Mouse (Mus musculus): ENCODE results near the gene E130311K13Rik. TPM values are rescaled to one million over a fixed set of nuclear protein-coding genes. Genes with fewer than 3 reads are reported as not detected.

Gene E130311K13Rik
- total and polyA plus RNA-seq, 2 experiments from 2014 or later = 10.3 to 10.9 TPM

- Histone ChIP-seq H3K9me3 (ENCODE audit: low read length) (no peaks in the 10 kb centered on the region), H3K27ac (ENCODE audit: low read depth, low read length) (peak overlapping the region; percentile 70; the same call in 1 of the 2 replicates), H3K27me3 (ENCODE audit: insufficient read depth, low read length) (no peaks in the 10 kb centered on the region), H3K4me3 (ENCODE audit: low read depth, low read length) (peak overlapping the region; percentile 73), H3K4me1 (ENCODE audit: insufficient read depth, low read length) (peaks cover 3% of the 10 kb centered on the region; the same call in 1 of the 2 replicates), H3K36me3 (ENCODE audit: insufficient read depth, low read length) (no peaks in the 10 kb centered on the region), H3K4me2 (ENCODE audit: low read depth, low read length, poor library complexity, severe bottlenecking) (peak overlapping the region; percentile 94), H3K9ac (replicated peaks; ENCODE audit: low read length, poor library complexity, severe bottlenecking) (peak overlapping the region; percentile 62)
- ATAC-seq (ENCODE audit: low FRiP score) (peak; percentile 90), DNase-seq (ENCODE audit: low spot score) (peak; percentile 93)
- WGBS = under 1% methylated on average over 41 of the region's 41 CpGs
- no peak for TF ChIP-seq CTCF (IDR thresholded peaks at IDR 0.05)
Observed at GRCm38 (mm10) chr3:63898581-63899308, 30.5 kb downstream of the E130311K13Rik start.

- DNase-seq (ENCODE audit: low spot score) = no peak
- peak overlapping the region; percentile 73; the same call in 1 of the 2 replicates for H3K4me3 ChIP-seq (ENCODE audit: low read depth, low read length)
Observed at GRCm38 (mm10) chr3:63897177-63897576, 32.1 kb downstream of the E130311K13Rik start.

DNA sequence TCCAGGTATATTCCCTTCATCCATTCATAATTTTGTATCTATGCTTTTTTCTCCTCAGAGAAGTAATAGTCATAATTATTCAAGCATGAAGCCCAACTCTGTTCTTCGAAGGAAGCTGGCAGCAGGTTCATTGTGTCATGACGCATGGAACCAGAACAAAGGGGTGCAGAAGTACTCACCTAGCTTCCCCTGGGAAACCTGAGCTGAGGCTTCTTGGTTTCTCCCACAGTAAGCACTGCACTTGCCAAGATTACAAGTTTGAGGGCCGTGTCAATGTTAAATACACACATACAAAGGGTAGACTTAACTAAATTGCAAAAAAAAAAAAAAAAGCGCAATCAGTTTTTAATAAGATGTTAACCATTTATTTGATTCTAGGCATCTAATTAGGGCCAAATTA is 33.0 kb downstream of the E130311K13Rik start:
- Histone ChIP-seq H3K9me3 (ENCODE audit: low read length) (no peaks in the 10 kb centered on the region), H3K9ac (replicated peaks; ENCODE audit: low read length, poor library complexity, severe bottlenecking) (no peak overlapping the region), H3K4me2 (ENCODE audit: low read depth, low read length, poor library complexity, severe bottlenecking) (no peak overlapping the region), H3K27me3 (ENCODE audit: insufficient read depth, low read length) (no peaks in the 10 kb centered on the region), H3K4me1 (ENCODE audit: insufficient read depth, low read length) (peaks cover 3% of the 10 kb centered on the region; the same call in 1 of the 2 replicates), H3K36me3 (ENCODE audit: insufficient read depth, low read length) (no peaks in the 10 kb centered on the region), H3K4me3 (ENCODE audit: low read depth, low read length) (no peak overlapping the region), H3K27ac (ENCODE audit: low read depth, low read length) (no peak overlapping the region)
- 44% methylated on average over 4 of the region's 4 CpGs for WGBS
- no peak for TF ChIP-seq CTCF (IDR thresholded peaks at IDR 0.05)
- DNase-seq (ENCODE audit: low spot score) (no peak), ATAC-seq (ENCODE audit: low FRiP score) (no peak)

More at GRCm38 (mm10) chr3:63897177-63897576, 32.1 kb downstream of the E130311K13Rik start:
- Histone ChIP-seq H3K4me2 (ENCODE audit: low read depth, low read length, poor library complexity, severe bottlenecking) (peak overlapping the region; percentile 9), H3K27ac (ENCODE audit: low read depth, low read length) (no peak overlapping the region), H3K9ac (replicated peaks; ENCODE audit: low read length, poor library complexity, severe bottlenecking) (no peak overlapping the region), H3K9me3 (ENCODE audit: low read length) (no peaks in the 10 kb centered on the region), H3K27me3 (ENCODE audit: insufficient read depth, low read length) (no peaks in the 10 kb centered on the region), H3K36me3 (ENCODE audit: insufficient read depth, low read length) (no peaks in the 10 kb centered on the region), H3K4me1 (ENCODE audit: insufficient read depth, low read length) (peaks cover 3% of the 10 kb centered on the region; the same call in 1 of the 2 replicates)
- WGBS = 12% methylated on average over 1 of the region's 1 CpGs
- ATAC-seq (ENCODE audit: low FRiP score) = no peak
- no peak for TF ChIP-seq CTCF (IDR thresholded peaks at IDR 0.05)

GRCm38 (mm10) chr3:63895786-63896185 is 33.5 kb downstream of the E130311K13Rik start:
- Histone ChIP-seq H3K9ac (replicated peaks; ENCODE audit: low read length, poor library complexity, severe bottlenecking) (no peak overlapping the region), H3K36me3 (ENCODE audit: insufficient read depth, low read length) (no peaks in the 10 kb centered on the region), H3K4me1 (ENCODE audit: insufficient read depth, low read length) (peaks cover 3% of the 10 kb centered on the region; the same call in 1 of the 2 replicates), H3K27me3 (ENCODE audit: insufficient read depth, low read length) (no peaks in the 10 kb centered on the region), H3K4me3 (ENCODE audit: low read depth, low read length) (no peak overlapping the region), H3K4me2 (ENCODE audit: low read depth, low read length, poor library complexity, severe bottlenecking) (no peak overlapping the region), H3K9me3 (ENCODE audit: low read length) (no peaks in the 10 kb centered on the region), H3K27ac (ENCODE audit: low read depth, low read length) (no peak overlapping the region)
- WGBS = 8% methylated on average over 2 of the region's 2 CpGs
- no peak for TF ChIP-seq CTCF (IDR thresholded peaks at IDR 0.05)
- ATAC-seq (ENCODE audit: low FRiP score) = no peak
- DNase-seq (ENCODE audit: low spot score) = no peak

DNA sequence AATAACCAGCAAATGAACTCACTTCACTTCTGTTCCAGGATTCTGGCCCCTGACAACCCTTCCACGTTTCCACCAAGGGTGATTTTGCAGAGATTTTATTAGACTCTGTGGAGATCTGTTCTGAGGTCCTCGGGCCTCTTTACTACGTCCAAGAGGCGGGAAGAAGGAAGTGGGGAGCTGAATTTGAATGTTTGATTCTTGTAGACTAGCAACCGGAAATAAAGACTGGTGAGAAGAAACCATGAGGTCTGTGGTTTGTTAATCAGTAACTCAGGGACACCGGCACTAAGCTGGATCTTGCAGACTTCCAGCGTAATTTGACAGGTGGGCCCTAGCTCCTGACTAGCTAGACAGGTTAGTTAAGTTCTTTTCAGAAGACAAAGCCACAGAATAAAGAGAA is 35.6 kb downstream of the E130311K13Rik start:
- Histone ChIP-seq H3K9me3 (ENCODE audit: low read length) (no peaks in the 10 kb centered on the region), H3K36me3 (ENCODE audit: insufficient read depth, low read length) (no peaks in the 10 kb centered on the region), H3K9ac (replicated peaks; ENCODE audit: low read length, poor library complexity, severe bottlenecking) (no peak overlapping the region), H3K4me2 (ENCODE audit: low read depth, low read length, poor library complexity, severe bottlenecking) (no peak overlapping the region), H3K27me3 (ENCODE audit: insufficient read depth, low read length) (no peaks in the 10 kb centered on the region), H3K4me3 (ENCODE audit: low read depth, low read length) (no peak overlapping the region), H3K4me1 (ENCODE audit: insufficient read depth, low read length) (peaks cover 3% of the 10 kb centered on the region; the same call in 1 of the 2 replicates), H3K27ac (ENCODE audit: low read depth, low read length) (no peak overlapping the region)
- no peak for ATAC-seq (ENCODE audit: low FRiP score)
- TF ChIP-seq CTCF (IDR thresholded peaks at IDR 0.05) = no peak
- WGBS = 58% methylated on average over 7 of the region's 7 CpGs
- no peak for DNase-seq (ENCODE audit: low spot score)

- no peak for TF ChIP-seq CTCF (IDR thresholded peaks at IDR 0.05)
- Histone ChIP-seq H3K9me3 (ENCODE audit: low read length) (no peaks in the 10 kb centered on the region), H3K4me2 (ENCODE audit: low read depth, low read length, poor library complexity, severe bottlenecking) (no peak overlapping the region), H3K4me1 (ENCODE audit: insufficient read depth, low read length) (no peaks in the 10 kb centered on the region), H3K27me3 (ENCODE audit: insufficient read depth, low read length) (no peaks in the 10 kb centered on the region), H3K27ac (ENCODE audit: low read depth, low read length) (no peak overlapping the region), H3K4me3 (ENCODE audit: low read depth, low read length) (no peak overlapping the region), H3K9ac (replicated peaks; ENCODE audit: low read length, poor library complexity, severe bottlenecking) (no peak overlapping the region), H3K36me3 (ENCODE audit: insufficient read depth, low read length) (no peaks in the 10 kb centered on the region)
- no peak for DNase-seq (ENCODE audit: low spot score)
- ATAC-seq (ENCODE audit: low FRiP score) = no peak
- 37% methylated on average over 3 of the region's 3 CpGs for WGBS
Observed at GRCm38 (mm10) chr3:63892154-63892553, 37.1 kb downstream of the E130311K13Rik start.

Measured in midbrain, postnatal 0 days (tissue).